Mouse (Mus musculus) retina, postnatal 7 days (tissue): Measurements from ENCODE around the gene Abhd16a.
"Not testable (repeated sequence)": the region's sequence is repeated elsewhere in the genome, so short reads cannot be mapped to it uniquely, and the experiment has no call there.

Experiments used
- DNase-seq: peaks from one replicate; pipeline ENCODE4 v3.0.0-alpha.2; 2012; ENCODE audit warnings: low read depth, low spot score

The Abhd16a gene

GRCm38 (mm10) chr17:35121143-35121799, 32.2 kb downstream of the Abhd16a start, which contains the start of gene Gpank1:
Gene Gpank1, plus strand, starts transcription at chr17:35121455.
- DNase-seq = peak; percentile 98

GRCm38 (mm10) chr17:35121871-35122303, 32.8 kb downstream of the Abhd16a start, which contains the start of gene Csnk2b:
Gene Csnk2b, minus strand, starts transcription at chr17:35122053.
- peak; percentile 57 for DNase-seq

GRCm38 (mm10) chr17:35123287-35123686, 34.2 kb downstream of the Abhd16a start:
- not testable (repeated sequence) for DNase-seq

GRCm38 (mm10) chr17:35124261-35124896, 35.3 kb downstream of the Abhd16a start:
- not testable (repeated sequence) for DNase-seq

- DNase-seq = no peak
These were observed 36.0 kb downstream of the Abhd16a start for GRCm38 (mm10) chr17:35125081-35125480.

GRCm38 (mm10) chr17:35125578-35125977, 36.5 kb downstream of the Abhd16a start:
- no peak for DNase-seq

- DNase-seq = no peak
These were observed 37.1 kb downstream of the Abhd16a start, which contains the start of gene D17H6S53E for GRCm38 (mm10) chr17:35126206-35126611. Gene D17H6S53E, plus strand, starts transcription at chr17:35126373.

GRCm38 (mm10) chr17:35127017-35127416, 38.0 kb downstream of the Abhd16a start:
- no peak for DNase-seq

GRCm38 (mm10) chr17:35128996-35129395, 39.9 kb downstream of the Abhd16a start:
- no peak for DNase-seq

- DNase-seq = no peak
These were observed 42.0 kb downstream of the Abhd16a start for GRCm38 (mm10) chr17:35131038-35131437.

GRCm38 (mm10) chr17:35131500-35132173, 42.6 kb downstream of the Abhd16a start, which contains the start of gene Apom:
Gene Apom, minus strand, starts transcription at chr17:35132050.
- no peak for DNase-seq

GRCm38 (mm10) chr17:35132174-35132560, 43.1 kb downstream of the Abhd16a start:
- no peak for DNase-seq

GRCm38 (mm10) chr17:35133517-35133916, 44.5 kb downstream of the Abhd16a start:
- no peak for DNase-seq

GRCm38 (mm10) chr17:35134801-35135590, 45.9 kb downstream of the Abhd16a start, which contains the start of gene Bag6:
Gene Bag6, plus strand, starts transcription at chr17:35135178.
- peak; percentile 93 for DNase-seq

GRCm38 (mm10) chr17:35135591-35136320, 46.7 kb downstream of the Abhd16a start:
- no peak for DNase-seq

- DNase-seq = no peak
These were observed 50.2 kb downstream of the Abhd16a start for GRCm38 (mm10) chr17:35139269-35139668.

- no peak for DNase-seq
These were observed 51.5 kb downstream of the Abhd16a start for GRCm38 (mm10) chr17:35140490-35140996.

GRCm38 (mm10) chr17:35141971-35142370, 52.9 kb downstream of the Abhd16a start:
- DNase-seq = no peak

- DNase-seq = no peak
These were observed 57.1 kb downstream of the Abhd16a start for GRCm38 (mm10) chr17:35146139-35146538.

- no peak for DNase-seq
These were observed 58.3 kb downstream of the Abhd16a start for GRCm38 (mm10) chr17:35147348-35147747.
